Mouse (Mus musculus): ENCODE measurements at regions not wholly inside any gene's neighbourhood (a gene's known extent, or its start where the extent isn't known, plus 50 kb on each side); places are given as distances from the start of the nearest gene placed in this dataset.

- TF ChIP-seq POLR2A (IDR thresholded peaks at IDR 0.05; ENCODE audit: extremely low read depth, insufficient read depth, low read length) (no peak), CTCF (IDR thresholded peaks at IDR 0.05; ENCODE audit: low read depth, low read length) (no peak)
These were observed 402.8 kb upstream of the Robo2 start for GRCm38 (mm10) chr16:74814386-74814785.

All from liver, adult 2 months (tissue).